Mouse (Mus musculus): ENCODE data around the gene Man1c1. TPM values are rescaled to one million over a fixed set of nuclear protein-coding genes. Genes with fewer than 3 reads are reported as not detected.

Man1c1 gene
- polyA plus RNA-seq, 1 experiment from 2014 or later: 2.8 TPM

DNA sequence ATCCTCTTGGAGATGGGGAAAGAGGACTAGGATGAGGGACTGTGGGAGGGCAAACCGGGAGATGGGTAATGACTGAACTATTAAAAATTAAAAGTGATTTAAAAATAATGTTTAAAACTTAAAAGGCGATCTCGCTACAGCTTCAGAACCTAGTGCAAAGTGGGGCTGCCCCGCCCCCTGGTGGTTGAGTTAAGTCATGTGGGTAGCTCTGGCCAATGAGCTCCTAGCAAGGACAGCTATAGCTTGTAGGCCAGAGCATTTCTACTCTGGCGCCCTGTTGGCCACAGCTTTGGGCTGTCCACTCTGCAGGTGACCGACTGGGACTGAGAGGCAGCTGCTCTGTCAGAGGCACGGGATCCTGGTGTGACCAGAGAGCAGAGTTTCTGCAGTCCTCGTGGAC is 9.8 kb upstream of the Man1c1 start:
- Histone ChIP-seq H3K27me3 (ENCODE audit: low read depth, poor library complexity, severe bottlenecking) (no peaks in the 10 kb centered on the region), H3K27ac (replicated peaks) (peak overlapping the region; percentile 55), H3K9me3 (replicated peaks) (no peaks in the 10 kb centered on the region), H3K36me3 (no peaks in the 10 kb centered on the region), H3K4me1 (peaks cover 19% of the 10 kb centered on the region), H3K4me3 (0 out of 2 replicates have a peak overlapping the region, but pooled peaks have one; percentile 14)
- peak; percentile 80 for DNase-seq (ENCODE audit: low spot score)
- WGBS: 9% methylated on average over 8 of the region's 8 CpGs

DNA sequence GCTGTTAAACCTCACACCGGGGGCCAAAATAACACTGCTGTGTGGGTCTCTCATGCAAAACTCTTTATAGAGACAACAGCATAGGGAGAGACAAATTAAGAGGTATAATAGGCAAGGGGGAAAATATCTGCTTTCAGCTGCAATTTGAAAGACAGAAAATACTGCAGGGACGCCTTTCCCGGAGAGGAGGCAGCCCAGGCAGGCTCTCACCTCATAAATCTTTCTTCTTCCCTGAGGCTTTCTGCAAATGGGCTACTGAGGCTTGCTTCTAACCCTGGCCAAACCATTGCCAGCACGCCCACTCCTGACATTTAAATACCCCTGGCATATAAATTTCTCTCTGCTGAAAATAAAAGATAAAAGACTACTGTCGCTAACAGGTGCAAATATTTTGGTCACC is 1.2 kb upstream of the Man1c1 start:
- 74% methylated on average over 5 of the region's 5 CpGs for WGBS
- peaks cover 57% of the 10 kb centered on the region for H3K27me3 ChIP-seq (ENCODE audit: low read depth, poor library complexity, severe bottlenecking)
- no peaks in the 10 kb centered on the region for H3K36me3 ChIP-seq
- H3K9me3 ChIP-seq (replicated peaks): no peaks in the 10 kb centered on the region
- peak overlapping the region; percentile 72; the same call in 1 of the 2 replicates for H3K4me3 ChIP-seq
- DNase-seq (ENCODE audit: low spot score): no peak
- H3K27ac ChIP-seq (replicated peaks): no peak overlapping the region
- H3K4me1 ChIP-seq: peaks cover 54% of the 10 kb centered on the region

- DNase-seq (ENCODE audit: low spot score): no peak
- Histone ChIP-seq H3K27me3 (ENCODE audit: low read depth, poor library complexity, severe bottlenecking) (peaks cover 57% of the 10 kb centered on the region), H3K9me3 (replicated peaks) (no peaks in the 10 kb centered on the region), H3K4me1 (peaks cover 48% of the 10 kb centered on the region), H3K36me3 (no peaks in the 10 kb centered on the region), H3K27ac (replicated peaks) (peak overlapping the region; percentile 79), H3K4me3 (peak overlapping the region; percentile 72)
- WGBS: under 1% methylated on average over 21 of the region's 21 CpGs
These were observed 500 bp upstream of the Man1c1 start for GRCm38 (mm10) chr4:134704590-134704989.

GRCm38 (mm10) chr4:134702981-134703834 is 882 bp downstream of the Man1c1 start:
- Histone ChIP-seq H3K9me3 (replicated peaks) (no peaks in the 10 kb centered on the region), H3K36me3 (no peaks in the 10 kb centered on the region), H3K27me3 (ENCODE audit: low read depth, poor library complexity, severe bottlenecking) (peaks cover 57% of the 10 kb centered on the region), H3K27ac (replicated peaks) (peak overlapping the region; percentile 79), H3K4me1 (peaks cover 43% of the 10 kb centered on the region), H3K4me3 (peak overlapping the region; percentile 72)
- WGBS: under 1% methylated on average over 90 of the region's 90 CpGs
- DNase-seq (ENCODE audit: low spot score): peak; percentile 60

DNA sequence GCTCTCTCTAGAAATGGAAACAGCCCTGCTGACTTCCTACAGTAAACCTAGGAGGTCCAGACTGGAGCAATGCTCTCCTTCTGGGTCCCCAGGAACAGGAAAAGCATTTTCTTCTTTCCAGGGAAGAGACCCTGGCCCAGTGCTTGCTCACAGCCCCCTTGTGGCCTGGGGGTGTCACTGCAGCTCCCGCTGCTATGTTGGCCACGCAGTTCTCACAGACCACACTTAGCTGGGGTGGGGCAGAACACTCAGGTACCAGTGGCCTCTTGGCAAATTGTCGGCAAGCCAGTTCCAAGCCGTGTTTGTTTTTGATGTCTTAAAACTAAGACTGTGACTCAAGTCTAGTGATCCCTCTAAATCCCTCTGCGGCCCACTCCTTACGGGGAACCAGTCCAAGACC is 2.2 kb downstream of the Man1c1 start:
- Histone ChIP-seq H3K36me3 (peaks cover 6% of the 10 kb centered on the region; the same call in 1 of the 2 replicates), H3K4me1 (peaks cover 43% of the 10 kb centered on the region), H3K27ac (replicated peaks) (no peak overlapping the region), H3K9me3 (replicated peaks) (no peaks in the 10 kb centered on the region), H3K27me3 (ENCODE audit: low read depth, poor library complexity, severe bottlenecking) (peaks cover 50% of the 10 kb centered on the region), H3K4me3 (peak overlapping the region; percentile 72)
- WGBS: 37% methylated on average over 6 of the region's 6 CpGs
- DNase-seq (ENCODE audit: low spot score): peak; percentile 79

- Histone ChIP-seq H3K9me3 (replicated peaks) (no peaks in the 10 kb centered on the region), H3K4me3 (0 out of 2 replicates have a peak overlapping the region, but pooled peaks have one; percentile 9), H3K27ac (replicated peaks) (no peak overlapping the region), H3K36me3 (peaks cover 6% of the 10 kb centered on the region; the same call in 1 of the 2 replicates), H3K27me3 (ENCODE audit: low read depth, poor library complexity, severe bottlenecking) (peaks cover 45% of the 10 kb centered on the region), H3K4me1 (peaks cover 43% of the 10 kb centered on the region)
- WGBS: 89% methylated on average over 2 of the region's 2 CpGs
- no peak for DNase-seq (ENCODE audit: low spot score)
These were observed 3.2 kb downstream of the Man1c1 start for GRCm38 (mm10) chr4:134700911-134701310.

DNA sequence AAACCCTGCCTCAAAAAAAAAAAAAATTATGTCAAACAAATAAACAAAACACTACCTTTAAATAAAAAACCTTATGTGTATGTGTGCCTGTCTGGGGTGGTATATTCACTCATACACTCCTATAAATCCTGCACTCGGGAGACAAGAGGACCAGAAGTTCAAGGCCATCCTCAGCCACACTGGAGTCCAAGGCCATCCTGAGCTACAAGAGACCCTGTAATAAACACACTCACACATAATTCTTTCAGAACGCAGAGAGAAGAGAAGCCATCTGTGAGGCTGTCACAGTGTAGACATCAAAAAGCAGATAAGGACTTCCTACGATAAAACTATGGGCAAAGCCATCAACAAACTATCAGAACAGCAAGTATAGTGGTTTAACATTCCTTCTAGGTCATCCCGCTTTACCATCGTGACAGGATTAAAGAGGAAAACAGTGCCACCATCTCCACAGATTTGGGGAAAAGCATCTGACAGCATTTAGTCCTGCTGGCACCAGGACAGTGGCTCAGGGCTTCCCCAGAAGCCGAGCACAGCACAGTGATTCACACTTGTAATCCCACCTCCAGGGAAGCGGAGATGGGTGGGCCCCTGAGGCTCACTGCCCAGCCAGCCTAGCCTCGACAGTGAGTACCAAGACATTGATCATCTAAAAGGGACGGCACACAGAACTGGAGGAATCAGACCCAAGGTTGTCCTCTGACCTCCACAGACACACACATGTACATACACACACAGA is 10.7 kb downstream of the Man1c1 start:
- Histone ChIP-seq H3K27ac (replicated peaks) (no peak overlapping the region), H3K9me3 (replicated peaks) (peaks cover 4% of the 10 kb centered on the region; the same call in 1 of the 2 replicates), H3K27me3 (ENCODE audit: low read depth, poor library complexity, severe bottlenecking) (no peaks in the 10 kb centered on the region), H3K36me3 (peaks cover 11% of the 10 kb centered on the region; the same call in 1 of the 2 replicates), H3K4me1 (no peaks in the 10 kb centered on the region), H3K4me3 (no peak overlapping the region)
- WGBS: 83% methylated on average over 9 of the region's 9 CpGs
- DNase-seq (ENCODE audit: low spot score): no peak

- Histone ChIP-seq H3K27me3 (ENCODE audit: low read depth, poor library complexity, severe bottlenecking) (no peaks in the 10 kb centered on the region), H3K27ac (replicated peaks) (no peak overlapping the region), H3K36me3 (peaks cover 5% of the 10 kb centered on the region; the same call in 1 of the 2 replicates), H3K4me3 (no peak overlapping the region), H3K9me3 (replicated peaks) (peaks cover 4% of the 10 kb centered on the region; the same call in 1 of the 2 replicates), H3K4me1 (no peaks in the 10 kb centered on the region)
- no peak for DNase-seq (ENCODE audit: low spot score)
- WGBS: 94% methylated on average over 1 of the region's 1 CpGs
These were observed 11.7 kb downstream of the Man1c1 start for GRCm38 (mm10) chr4:134692388-134692787.

DNA sequence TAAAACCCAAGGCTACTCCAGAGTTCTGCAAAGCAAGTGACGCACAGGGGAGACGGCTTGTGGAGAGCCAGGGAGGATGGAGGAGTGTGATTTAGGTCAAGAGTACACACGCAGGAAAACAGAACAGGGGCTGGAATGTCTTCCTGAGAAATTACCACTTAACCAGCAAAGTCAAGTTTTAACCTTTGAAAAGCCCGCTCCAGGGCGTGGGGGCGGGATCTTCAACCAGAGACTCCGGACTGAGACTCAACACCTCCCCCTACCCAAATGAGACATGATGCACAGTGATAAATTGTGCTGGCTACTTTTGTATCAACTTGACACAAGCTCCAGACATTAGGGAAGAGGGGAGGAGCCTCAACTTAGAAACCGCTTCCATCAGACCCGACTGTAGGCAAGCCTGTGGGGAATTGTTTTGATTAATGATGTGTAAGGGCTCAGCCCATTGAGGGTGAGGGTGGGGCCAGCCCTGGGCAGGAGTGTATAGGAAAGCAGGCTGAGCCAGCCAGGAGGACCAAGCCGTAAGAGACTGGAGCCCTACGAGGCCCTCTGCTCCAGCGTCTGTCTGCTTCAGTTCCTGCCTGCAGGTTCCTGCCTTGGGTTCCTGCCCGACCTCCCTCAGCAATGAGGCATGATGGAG is 17.9 kb downstream of the Man1c1 start:
- WGBS: 93% methylated on average over 13 of the region's 13 CpGs
- H3K27me3 ChIP-seq (ENCODE audit: low read depth, poor library complexity, severe bottlenecking): no peaks in the 10 kb centered on the region
- DNase-seq (ENCODE audit: low spot score): no peak

GRCm38 (mm10) chr4:134684637-134685338 is 19.3 kb downstream of the Man1c1 start:
- H3K27me3 ChIP-seq (ENCODE audit: low read depth, poor library complexity, severe bottlenecking): peaks cover 3% of the 10 kb centered on the region; the same call in 1 of the 2 replicates
- peaks cover 25% of the 10 kb centered on the region for H3K4me1 ChIP-seq
- no peak for DNase-seq (ENCODE audit: low spot score)
- peaks cover 16% of the 10 kb centered on the region for H3K9me3 ChIP-seq (replicated peaks)
- H3K4me3 ChIP-seq: no peak overlapping the region
- H3K27ac ChIP-seq (replicated peaks): no peak overlapping the region
- WGBS: 84% methylated on average over 9 of the region's 9 CpGs
- peaks cover 12% of the 10 kb centered on the region; the same call in 1 of the 2 replicates for H3K36me3 ChIP-seq

More for the DNA sequence above, 17.9 kb downstream of the Man1c1 start:
- H3K27ac ChIP-seq (replicated peaks): no peak overlapping the region
- peaks cover 12% of the 10 kb centered on the region; the same call in 1 of the 2 replicates for H3K36me3 ChIP-seq
- H3K9me3 ChIP-seq (replicated peaks): peaks cover 16% of the 10 kb centered on the region
- H3K4me3 ChIP-seq: no peak overlapping the region
- peaks cover 25% of the 10 kb centered on the region for H3K4me1 ChIP-seq

DNA sequence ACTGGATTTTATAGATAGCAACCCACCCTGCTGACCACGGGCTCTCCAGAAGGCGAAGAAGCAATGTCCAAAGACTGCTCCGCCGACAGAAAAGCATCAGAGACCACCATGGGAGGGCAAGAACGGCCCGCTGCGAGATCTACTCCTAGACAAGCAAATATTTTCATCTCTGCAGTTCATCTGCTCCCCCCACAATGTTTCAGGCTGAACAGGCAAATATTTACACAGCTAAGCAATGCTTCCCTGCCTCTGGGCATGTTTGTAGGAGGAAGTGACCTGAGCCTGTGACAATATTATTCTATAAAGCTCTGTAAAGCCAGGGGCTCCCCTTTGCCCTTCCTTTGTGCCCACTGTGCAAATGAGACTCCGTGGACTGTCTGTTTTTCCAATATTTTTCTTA is 20.2 kb downstream of the Man1c1 start:
- peaks cover 12% of the 10 kb centered on the region; the same call in 1 of the 2 replicates for H3K27me3 ChIP-seq (ENCODE audit: low read depth, poor library complexity, severe bottlenecking)
- 69% methylated on average over 8 of the region's 8 CpGs for WGBS
- no peak overlapping the region for H3K27ac ChIP-seq (replicated peaks)
- peaks cover 12% of the 10 kb centered on the region; the same call in 1 of the 2 replicates for H3K36me3 ChIP-seq
- no peak overlapping the region for H3K4me3 ChIP-seq
- H3K4me1 ChIP-seq: peaks cover 28% of the 10 kb centered on the region
- DNase-seq (ENCODE audit: low spot score): no peak
- peaks cover 16% of the 10 kb centered on the region for H3K9me3 ChIP-seq (replicated peaks)

DNA sequence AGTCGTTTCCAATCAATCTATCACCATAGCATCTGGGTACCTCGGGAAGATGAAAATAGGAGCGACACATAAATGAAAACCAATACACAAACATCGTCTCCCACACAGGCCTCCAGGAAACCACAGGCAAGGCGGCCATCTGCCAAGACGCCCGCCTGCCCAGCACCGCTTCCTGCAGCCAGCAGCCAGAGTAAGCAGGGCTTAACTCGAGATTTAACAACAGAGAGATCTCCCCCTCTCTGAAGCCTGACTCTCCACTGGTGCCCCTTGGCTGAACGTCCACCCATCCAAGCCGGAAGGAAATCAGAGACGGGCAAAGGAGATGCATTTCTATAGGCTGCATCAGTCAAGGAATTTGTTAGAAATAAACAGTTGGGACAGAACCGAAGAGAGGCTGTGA is 21.1 kb downstream of the Man1c1 start:
- no peak overlapping the region for H3K4me3 ChIP-seq
- H3K27me3 ChIP-seq (ENCODE audit: low read depth, poor library complexity, severe bottlenecking): peaks cover 17% of the 10 kb centered on the region; the same call in 1 of the 2 replicates
- no peak overlapping the region for H3K27ac ChIP-seq (replicated peaks)
- DNase-seq (ENCODE audit: low spot score): no peak
- peaks cover 37% of the 10 kb centered on the region for H3K4me1 ChIP-seq
- 64% methylated on average over 13 of the region's 13 CpGs for WGBS
- peaks cover 16% of the 10 kb centered on the region for H3K9me3 ChIP-seq (replicated peaks)
- H3K36me3 ChIP-seq: peaks cover 12% of the 10 kb centered on the region; the same call in 1 of the 2 replicates
